Mouse (Mus musculus) E14TG2a.4 (cell line): Measurements from ENCODE around the gene Sertad3.
A peak's percentile ranks its signal among the peaks of the same experiment; 100 is the strongest.

ENCODE experiments used
- H3K27me3 ChIP-seq: 2 replicates; pipeline ENCODE4 v1.6.1; 2014; ENCODE audit warnings: low read length, control low read depth; ENCODE audit not compliant: insufficient read depth
- H3K36me3 ChIP-seq: 2 replicates; pipeline ENCODE4 v1.6.1; 2014; ENCODE audit warnings: low read length, control low read depth; ENCODE audit not compliant: insufficient read depth
- H3K4me1 ChIP-seq: replicated peaks from 2 replicates; pipeline ENCODE4 v1.6.1; 2014; ENCODE audit warnings: low read depth, low read length, control low read depth
- H3K4me3 ChIP-seq: replicated peaks from 2 replicates; pipeline ENCODE4 v1.5.1; 2014; ENCODE audit warnings: mild to moderate bottlenecking, low read length
- H3K9me3 ChIP-seq: 2 replicates; pipeline ENCODE4 v1.6.1; 2014; ENCODE audit warnings: low read length, control low read depth
- CTCF ChIP-seq: conservative IDR thresholded peaks from 2 replicates; pipeline ENCODE4 v1.5.1; 2014; ENCODE audit warnings: low read length
- NANOG ChIP-seq: IDR thresholded peaks from 2 replicates; pipeline ENCODE4 v1.6.1; 2014; ENCODE audit warnings: borderline replicate concordance, low read length, mixed read lengths
- POU5F1 ChIP-seq: IDR thresholded peaks from 2 replicates; pipeline ENCODE4 v1.6.1; 2014; ENCODE audit warnings: low read length, borderline replicate concordance

Gene Sertad3

GRCm38 (mm10) chr7:27455273-27455672 is 18.3 kb upstream of the Sertad3 start:
- TF ChIP-seq POU5F1 (no peak), NANOG (no peak), CTCF (no peak)
- no peak overlapping the region for H3K4me3 ChIP-seq
- no peaks in the 10 kb centered on the region for H3K9me3 ChIP-seq
- peaks cover 7% of the 10 kb centered on the region for H3K36me3 ChIP-seq
- no peaks in the 10 kb centered on the region for H3K27me3 ChIP-seq
- 0 out of 2 replicates have a peak, but pooled peaks cover 2% of the 10 kb centered on the region for H3K4me1 ChIP-seq

- H3K4me3 ChIP-seq: no peak overlapping the region
- 0 out of 2 replicates have a peak, but pooled peaks cover 2% of the 10 kb centered on the region for H3K4me1 ChIP-seq
- no peaks in the 10 kb centered on the region for H3K27me3 ChIP-seq
- H3K9me3 ChIP-seq: no peaks in the 10 kb centered on the region
- H3K36me3 ChIP-seq: no peaks in the 10 kb centered on the region
- no peak for TF ChIP-seq NANOG
- no peak for TF ChIP-seq CTCF
- TF ChIP-seq POU5F1: no peak
Measured at GRCm38 (mm10) chr7:27458614-27459013, 15.0 kb upstream of the Sertad3 start.

GRCm38 (mm10) chr7:27459640-27460039 is 13.9 kb upstream of the Sertad3 start:
- Histone ChIP-seq H3K27me3 (no peaks in the 10 kb centered on the region), H3K4me1 (0 out of 2 replicates have a peak, but pooled peaks cover 2% of the 10 kb centered on the region), H3K4me3 (no peak overlapping the region), H3K36me3 (no peaks in the 10 kb centered on the region), H3K9me3 (no peaks in the 10 kb centered on the region)
- TF ChIP-seq NANOG: no peak
- TF ChIP-seq CTCF: no peak

DNA sequence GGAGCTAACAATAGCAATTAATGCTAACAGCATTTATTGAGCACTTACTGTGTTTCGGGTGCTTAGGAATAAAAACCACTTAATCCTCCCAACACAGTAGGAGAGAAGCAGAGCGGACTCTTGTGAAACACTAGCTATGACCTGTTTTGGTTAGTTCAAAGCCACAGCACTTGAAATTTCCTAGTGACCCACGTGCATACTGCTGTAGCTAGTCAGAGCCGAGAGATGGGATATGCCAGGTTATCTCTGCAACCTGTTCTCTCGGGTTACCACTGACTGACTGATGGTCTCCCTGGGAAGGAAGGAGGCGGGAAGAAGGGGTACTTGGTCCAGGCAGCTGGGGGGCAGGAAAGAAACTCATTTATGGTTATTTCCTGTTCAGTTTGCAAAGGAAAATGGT is 13.1 kb upstream of the Sertad3 start:
- Histone ChIP-seq H3K9me3 (no peaks in the 10 kb centered on the region), H3K4me1 (0 out of 2 replicates have a peak, but pooled peaks cover 2% of the 10 kb centered on the region), H3K4me3 (no peak overlapping the region), H3K27me3 (no peaks in the 10 kb centered on the region), H3K36me3 (no peaks in the 10 kb centered on the region)
- TF ChIP-seq CTCF (no peak), POU5F1 (no peak), NANOG (no peak)

GRCm38 (mm10) chr7:27467648-27468047 is 5.9 kb upstream of the Sertad3 start:
- H3K27me3 ChIP-seq: no peaks in the 10 kb centered on the region
- TF ChIP-seq CTCF (no peak), NANOG (peak; percentile 21; the same call in 1 of the 2 replicates)
- no peaks in the 10 kb centered on the region for H3K9me3 ChIP-seq
- no peak overlapping the region for H3K4me3 ChIP-seq
- H3K4me1 ChIP-seq: peaks cover 29% of the 10 kb centered on the region
- no peaks in the 10 kb centered on the region for H3K36me3 ChIP-seq

GRCm38 (mm10) chr7:27471390-27472120 is 2.0 kb upstream of the Sertad3 start:
- Histone ChIP-seq H3K4me1 (peaks cover 48% of the 10 kb centered on the region), H3K9me3 (no peaks in the 10 kb centered on the region), H3K27me3 (no peaks in the 10 kb centered on the region), H3K4me3 (no peak overlapping the region), H3K36me3 (peaks cover 12% of the 10 kb centered on the region)
- no peak for TF ChIP-seq NANOG
- TF ChIP-seq CTCF: no peak
- no peak for TF ChIP-seq POU5F1

GRCm38 (mm10) chr7:27472596-27472995 is 972 bp upstream of the Sertad3 start:
- H3K9me3 ChIP-seq: no peaks in the 10 kb centered on the region
- peak overlapping the region; percentile 95 for H3K4me3 ChIP-seq
- peaks cover 54% of the 10 kb centered on the region for H3K4me1 ChIP-seq
- peaks cover 22% of the 10 kb centered on the region for H3K36me3 ChIP-seq
- no peak for TF ChIP-seq CTCF
- no peak for TF ChIP-seq NANOG
- TF ChIP-seq POU5F1: no peak
- H3K27me3 ChIP-seq: no peaks in the 10 kb centered on the region

DNA sequence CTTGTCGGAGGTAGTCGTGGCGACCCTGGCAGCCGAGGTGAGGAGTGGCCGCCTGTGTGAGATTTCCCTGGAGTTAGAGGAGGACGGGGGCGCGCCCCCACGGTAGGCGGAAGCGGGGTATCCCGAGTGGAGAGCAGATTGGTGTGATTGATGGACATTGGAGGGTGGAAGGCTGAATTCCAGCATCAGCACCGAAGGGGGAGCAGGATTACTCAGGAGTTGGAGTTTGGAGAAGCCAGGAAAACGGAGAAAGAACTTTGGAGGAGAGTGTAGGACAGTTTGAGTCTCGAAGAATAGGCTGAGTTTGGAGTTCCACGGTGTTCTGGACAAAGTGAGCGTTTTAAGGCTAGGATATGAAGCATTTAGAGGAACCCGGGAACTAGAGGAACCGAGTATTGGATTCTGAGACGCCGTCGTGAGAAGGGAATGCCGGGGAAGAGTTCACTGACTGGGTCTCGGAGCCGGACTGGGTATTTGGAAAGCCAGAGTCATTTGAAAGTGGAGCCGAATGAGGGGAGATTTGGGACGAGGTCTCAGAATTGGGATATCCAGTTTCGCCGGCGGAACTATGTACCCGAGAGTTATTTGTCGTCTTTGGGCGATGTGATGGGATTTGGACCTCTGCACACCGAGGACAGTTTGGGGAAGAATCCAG is 394 bp downstream of the Sertad3 start:
- Histone ChIP-seq H3K9me3 (no peaks in the 10 kb centered on the region), H3K4me1 (peaks cover 58% of the 10 kb centered on the region), H3K36me3 (peaks cover 32% of the 10 kb centered on the region), H3K4me3 (peak overlapping the region; percentile 95), H3K27me3 (no peaks in the 10 kb centered on the region)
- TF ChIP-seq POU5F1 (no peak), NANOG (no peak), CTCF (no peak)

DNA sequence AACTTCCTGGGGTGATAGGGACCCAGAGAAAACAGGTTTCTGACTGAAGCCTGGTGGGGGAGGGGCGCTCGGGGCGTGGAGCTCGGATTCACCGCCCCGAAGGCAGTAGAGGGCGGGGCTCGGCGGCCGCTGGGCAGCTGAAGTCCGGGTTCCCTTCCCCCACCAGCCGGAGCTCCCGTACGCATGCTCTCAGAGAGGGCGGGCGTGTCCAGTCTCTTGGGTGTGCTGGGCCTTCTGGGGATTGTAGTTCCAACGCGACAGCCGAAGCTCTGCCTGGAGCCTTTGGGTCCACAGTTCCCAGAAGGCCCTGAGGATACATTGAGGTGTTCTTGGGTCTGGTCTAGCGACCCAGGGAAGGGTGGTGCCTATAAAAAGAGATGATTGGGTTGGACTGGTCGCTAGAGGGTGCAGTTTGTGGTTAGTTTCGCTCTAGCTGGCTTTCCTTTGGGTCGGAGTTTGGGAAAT is 954 bp downstream of the Sertad3 start:
- no peak for TF ChIP-seq POU5F1
- no peak for TF ChIP-seq NANOG
- peak; percentile 46 for TF ChIP-seq CTCF
- Histone ChIP-seq H3K9me3 (no peaks in the 10 kb centered on the region), H3K36me3 (peaks cover 32% of the 10 kb centered on the region), H3K27me3 (no peaks in the 10 kb centered on the region), H3K4me1 (peaks cover 59% of the 10 kb centered on the region), H3K4me3 (peak overlapping the region; percentile 95)
